Mouse (Mus musculus): ENCODE measurements at regions not wholly inside any gene's neighbourhood (a gene's known extent, or its start where the extent isn't known, plus 50 kb on each side); places are given as distances from the start of the nearest gene placed in this dataset.

DNA sequence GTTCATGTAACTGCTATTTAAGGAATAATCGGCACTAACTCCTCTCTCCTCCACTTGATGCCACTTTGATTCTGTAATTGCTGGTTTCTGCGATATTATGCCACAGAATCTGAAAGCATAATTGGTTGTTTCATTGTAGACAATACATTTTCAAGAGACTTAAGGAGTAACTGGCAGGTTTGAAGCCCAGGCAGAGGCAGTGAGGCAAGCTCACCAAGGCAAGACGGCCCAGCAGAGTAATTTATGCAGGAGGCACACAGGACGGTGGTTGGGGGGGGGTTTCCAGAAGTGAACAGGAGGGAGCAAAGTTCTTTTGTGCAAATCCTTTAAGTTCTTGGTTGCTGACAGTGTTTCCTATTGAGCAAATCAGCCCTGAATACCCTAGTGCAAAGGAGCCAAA is 249.6 kb downstream of the Drd1 start:
- DNase-seq (ENCODE audit: low read depth, low spot score): no peak

DNA sequence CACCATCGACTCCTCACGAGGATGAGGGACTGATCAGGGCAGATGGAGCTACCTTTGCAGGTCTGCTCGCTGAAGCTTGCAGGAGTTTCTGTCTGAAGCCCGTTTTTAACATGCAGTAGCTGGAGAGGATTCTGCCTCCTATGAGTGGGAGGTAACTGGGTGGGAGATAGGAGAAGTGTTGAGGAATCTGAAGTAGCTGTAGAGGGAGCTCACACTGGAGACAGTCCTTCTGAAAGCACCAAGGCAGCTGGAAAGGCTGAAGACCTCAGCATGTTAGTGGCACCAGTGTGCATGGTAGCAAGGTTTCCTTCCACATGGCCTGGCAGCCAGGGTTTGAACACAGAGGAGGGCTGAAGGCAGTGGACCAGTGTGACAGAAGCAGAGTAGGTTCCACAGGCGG is 254.5 kb downstream of the Drd1 start:
- DNase-seq (ENCODE audit: low read depth, low spot score): no peak

DNA sequence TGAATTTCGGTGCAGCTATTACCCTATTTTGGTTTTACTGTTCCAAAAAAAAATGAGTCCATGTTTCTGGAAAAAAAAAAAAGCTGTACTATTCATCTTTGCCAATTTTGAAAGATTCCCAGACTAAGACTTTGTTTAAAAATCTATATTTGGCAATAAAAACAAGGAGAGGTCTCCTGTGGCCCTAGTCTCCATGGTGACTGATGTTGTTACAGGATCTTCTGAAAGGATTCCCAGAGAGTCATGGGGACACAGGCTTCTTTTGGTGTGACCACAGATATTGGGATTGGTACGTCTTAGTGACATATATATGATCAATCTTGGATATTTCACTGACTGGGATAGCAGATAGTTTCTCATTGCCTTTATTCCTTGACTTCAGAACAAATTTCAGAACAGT is 266.7 kb downstream of the Drd1 start:
- DNase-seq (ENCODE audit: low read depth, low spot score): no peak

DNA sequence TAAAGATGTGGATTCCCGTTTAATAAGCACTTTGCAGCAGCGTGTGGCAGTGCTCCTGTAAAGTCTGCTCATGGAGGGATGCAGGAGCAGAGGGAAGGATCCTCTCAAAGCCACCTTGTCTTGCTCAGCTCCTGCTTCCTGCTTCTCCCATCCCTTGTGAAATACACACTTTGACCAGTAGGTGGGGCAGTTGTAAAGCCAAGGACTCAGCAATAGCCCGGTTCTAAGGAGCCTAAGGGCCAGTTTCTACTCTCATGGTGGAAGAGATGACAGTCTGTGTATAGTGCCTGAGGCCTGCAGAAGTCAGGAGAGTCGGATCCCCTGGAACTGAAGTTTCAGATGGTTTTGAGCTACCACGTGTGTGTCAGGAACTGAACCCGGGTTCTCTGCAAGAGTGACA is 272.0 kb downstream of the Drd1 start:
- no peak for DNase-seq (ENCODE audit: low read depth, low spot score)

DNA sequence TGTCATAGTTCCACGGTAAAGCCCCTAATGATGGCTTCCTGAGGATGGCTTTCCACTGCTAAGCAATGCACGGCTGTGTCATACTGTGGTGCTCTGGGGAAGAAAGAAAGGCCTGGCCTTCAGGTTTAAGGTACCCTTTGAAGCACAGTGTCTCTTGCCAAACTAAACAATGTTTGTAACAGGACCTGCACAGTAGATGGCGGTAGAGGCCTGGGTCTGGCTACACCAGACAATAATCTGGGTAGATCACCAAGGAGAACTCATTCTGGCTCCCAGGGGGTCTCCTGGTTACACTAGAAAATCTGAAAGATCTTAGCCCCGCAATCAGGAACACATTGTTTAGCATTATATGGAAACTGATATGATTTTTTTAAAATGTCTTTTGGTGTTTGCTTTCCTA is 276.4 kb downstream of the Drd1 start:
- DNase-seq (ENCODE audit: low read depth, low spot score): no peak

DNA sequence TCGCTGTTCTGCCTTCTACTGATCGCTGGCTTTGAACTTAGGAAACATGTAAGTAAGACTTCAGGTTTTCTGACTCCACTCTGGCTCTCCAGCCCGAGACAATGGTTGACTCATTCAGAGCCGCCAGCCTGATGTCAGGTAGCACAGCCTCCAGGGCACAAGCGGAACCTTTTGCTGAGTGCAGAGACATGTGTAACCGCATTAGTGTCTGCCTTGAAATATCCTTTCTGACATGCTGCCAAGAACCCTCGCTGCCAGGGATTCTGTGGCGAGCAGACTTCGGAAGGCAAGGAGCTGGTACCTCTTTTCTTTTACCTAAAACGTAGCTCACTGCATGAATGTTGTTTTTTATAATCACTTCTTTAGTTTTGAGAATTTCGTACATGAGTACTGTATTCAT is 279.1 kb downstream of the Drd1 start:
- DNase-seq (ENCODE audit: low read depth, low spot score): no peak

DNA sequence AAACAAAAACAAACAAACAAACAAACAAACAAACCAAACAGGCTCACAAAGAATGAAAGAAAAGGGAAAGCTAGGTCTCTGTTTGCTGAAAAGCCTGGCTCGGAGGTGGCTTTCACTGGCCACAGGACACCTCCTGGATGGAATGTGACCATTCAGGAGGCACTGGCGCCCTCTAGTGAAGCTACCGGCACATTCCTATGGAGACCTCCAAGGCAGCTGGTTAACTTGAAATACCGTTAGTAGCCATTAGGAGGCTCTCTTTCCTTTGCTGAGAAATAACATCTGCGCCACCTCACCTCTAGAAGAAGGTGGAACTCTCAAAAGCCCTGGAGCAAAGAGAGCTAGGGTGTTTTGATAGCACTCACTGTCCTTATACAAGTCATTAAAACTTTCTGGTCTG is 279.8 kb downstream of the Drd1 start:
- DNase-seq (ENCODE audit: low read depth, low spot score): peak; percentile 61

DNA sequence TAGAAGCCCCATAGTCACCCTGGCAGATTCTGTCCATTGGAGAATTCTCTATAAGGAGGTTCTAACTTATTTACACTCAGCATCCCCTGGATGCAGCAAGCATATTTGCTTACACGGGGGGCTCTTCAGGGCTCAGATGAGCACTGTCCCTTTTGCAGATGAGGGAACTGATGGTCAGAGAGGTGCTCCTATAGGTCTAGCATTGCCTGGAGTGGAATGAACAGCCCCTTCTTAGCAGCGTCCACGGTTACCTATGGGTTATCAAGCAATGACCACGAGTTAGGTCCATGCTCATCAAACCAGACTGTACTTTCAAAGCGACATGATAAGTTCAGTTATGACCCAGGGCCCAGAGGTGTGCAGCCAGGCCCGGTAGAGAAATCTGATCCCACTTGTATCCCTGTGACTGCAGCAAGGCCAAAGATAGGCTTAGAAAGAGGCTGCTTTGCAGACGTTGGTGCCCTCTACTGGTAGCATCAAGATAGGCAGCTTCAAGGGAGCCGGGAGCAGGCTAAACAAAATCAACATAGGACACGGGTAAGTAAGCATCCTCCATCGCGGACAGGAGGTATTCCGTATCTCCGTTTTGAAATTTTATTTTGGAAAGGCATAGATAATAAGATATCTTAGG is 290.8 kb downstream of the Drd1 start:
- peak; percentile 38 for DNase-seq (ENCODE audit: low read depth, low spot score)

DNA sequence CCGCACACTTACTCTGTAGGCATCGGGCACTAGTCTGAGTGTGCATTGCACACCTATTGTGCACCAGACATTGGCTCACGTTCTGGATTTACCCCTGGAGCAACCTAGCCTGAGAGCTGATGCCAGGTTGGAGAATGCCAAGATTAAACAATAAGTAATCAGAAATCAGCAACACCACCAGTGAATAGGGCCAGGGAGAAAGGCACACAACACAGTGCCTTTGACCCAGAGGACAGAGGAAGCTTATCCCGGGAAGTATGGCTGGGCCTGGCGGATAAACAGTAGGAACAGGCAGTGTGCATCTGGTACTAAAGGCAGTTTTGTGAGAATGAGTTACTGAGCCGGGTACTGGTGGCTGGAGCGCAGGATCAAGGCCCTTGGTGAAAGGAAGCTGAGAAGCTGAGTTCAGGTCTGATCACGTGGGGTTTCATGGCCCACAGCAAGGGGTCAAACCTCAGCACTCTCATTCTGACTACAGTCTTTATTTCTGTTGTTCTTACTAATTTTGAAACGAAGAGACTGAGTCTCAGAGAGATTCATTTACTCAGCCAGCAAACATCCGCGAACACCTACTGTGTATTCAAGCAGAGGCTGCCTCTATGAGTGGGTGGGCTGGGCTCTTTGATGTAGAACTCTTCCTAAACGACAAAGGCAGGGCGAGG is 284.8 kb upstream of the Msx2 start:
- DNase-seq (ENCODE audit: low read depth, low spot score): no peak

DNA sequence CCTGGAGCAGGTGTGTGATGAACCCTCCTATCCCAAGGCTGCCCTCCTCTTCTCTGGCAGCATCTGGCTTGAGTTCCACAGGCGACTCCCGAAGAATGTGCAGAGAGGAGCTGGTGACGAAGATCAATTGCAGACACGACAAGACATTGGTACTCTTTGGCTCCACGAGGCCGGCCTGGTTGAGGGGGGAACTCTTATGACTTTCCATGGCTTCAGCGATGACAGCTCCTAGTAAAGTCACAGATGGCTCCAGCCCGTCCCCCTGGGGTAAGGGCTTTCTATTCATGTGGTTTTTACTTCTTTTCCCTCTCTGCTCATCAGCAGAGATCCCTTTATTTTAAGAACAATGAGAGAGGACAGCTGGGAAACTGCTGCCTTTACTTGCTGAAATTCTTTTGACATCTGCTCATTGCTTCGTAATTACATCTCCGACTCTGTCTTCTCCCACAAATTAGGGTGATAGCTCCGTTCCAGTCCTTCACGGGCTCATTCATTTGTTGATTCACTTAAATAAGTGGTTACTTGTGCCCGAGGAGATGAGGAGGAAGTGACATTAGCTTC is 284.2 kb upstream of the Msx2 start:
- DNase-seq (ENCODE audit: low read depth, low spot score): no peak

DNA sequence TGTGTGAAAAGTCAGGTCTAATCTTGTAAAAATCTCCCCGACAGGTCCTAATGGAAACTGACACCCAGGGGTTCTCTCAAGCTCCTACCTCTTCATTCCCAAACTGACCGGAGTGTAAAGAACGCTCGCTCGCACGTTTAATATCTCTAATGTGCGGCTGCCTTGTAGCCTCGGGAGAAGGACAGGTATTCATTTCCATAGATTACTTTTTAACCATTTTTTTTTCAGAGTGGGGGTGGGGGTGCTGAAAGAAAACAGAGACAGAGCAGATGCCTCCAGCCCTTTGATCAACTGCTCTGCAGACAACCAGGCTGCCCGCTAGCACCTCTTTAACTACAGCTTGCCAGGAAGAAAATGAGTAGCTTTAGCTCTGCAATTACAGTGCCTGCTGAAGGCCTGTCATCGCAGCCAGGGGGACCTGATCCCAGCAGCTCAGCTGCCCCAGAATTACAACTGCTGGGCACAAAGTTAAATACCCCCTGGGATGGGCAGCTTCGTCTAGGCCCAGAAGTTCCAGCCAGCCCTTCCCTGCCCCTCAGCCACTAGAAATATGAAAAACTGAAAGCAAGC is 282.3 kb upstream of the Msx2 start:
- no peak for DNase-seq (ENCODE audit: low read depth, low spot score)

DNA sequence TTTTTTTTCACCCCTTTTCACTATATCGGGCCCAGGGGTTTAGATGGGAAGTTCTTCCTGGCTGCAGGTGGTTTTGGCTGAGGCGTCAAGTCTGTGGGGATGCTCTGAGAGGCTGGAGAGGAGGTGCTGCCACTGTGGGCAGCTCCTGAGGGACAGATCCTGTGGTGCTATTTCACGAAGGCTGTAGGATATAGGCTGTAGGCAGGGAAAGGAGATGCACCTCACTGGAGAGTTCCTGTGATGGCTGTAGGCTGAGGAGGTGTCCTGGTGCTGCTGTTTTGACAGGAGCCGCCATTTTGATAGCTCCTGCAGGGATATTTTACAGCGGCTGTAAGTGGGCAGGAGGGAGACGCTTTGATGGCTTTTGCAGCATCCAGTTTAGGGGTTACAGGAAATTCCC is 280.2 kb upstream of the Msx2 start:
- DNase-seq (ENCODE audit: low read depth, low spot score): no peak

DNA sequence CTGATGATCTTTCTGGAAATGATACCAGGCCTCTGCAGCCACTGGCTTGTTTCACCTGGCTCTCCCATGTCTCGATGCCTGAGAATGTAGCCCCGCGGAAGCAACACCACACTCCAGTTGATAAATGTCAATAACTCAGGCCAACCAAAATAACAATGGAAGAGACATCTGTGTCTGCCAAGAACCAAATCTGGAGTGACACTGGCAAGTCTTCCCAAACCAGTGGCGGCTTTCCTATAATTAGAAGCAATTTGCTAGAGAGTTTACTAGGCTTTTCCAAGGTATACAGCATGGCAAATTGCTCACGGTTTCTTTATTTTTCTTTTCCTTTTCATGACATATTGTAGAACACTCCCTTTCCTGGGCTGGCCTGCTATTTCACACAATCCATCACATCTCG is 268.1 kb upstream of the Msx2 start:
- no peak for DNase-seq (ENCODE audit: low read depth, low spot score)

DNA sequence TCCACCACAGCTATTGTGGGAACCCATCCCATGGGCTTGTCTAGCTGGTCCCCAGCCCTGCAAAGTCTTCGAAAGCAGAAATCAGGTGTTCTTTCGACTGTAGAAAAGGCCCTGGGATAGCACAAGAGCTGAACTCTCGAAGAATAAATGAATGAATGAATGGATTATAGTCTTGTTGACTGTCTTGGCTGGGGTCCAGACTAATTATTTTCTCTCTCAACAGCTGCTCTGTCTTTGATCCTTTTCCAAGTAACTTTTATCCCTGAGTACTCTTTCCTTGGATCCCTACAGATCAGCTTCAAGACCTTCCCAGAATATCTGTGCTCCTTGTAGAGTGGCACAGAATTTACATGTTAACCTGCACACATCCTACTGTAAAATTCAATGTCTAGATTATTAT is 266.3 kb upstream of the Msx2 start:
- DNase-seq (ENCODE audit: low read depth, low spot score): no peak

DNA sequence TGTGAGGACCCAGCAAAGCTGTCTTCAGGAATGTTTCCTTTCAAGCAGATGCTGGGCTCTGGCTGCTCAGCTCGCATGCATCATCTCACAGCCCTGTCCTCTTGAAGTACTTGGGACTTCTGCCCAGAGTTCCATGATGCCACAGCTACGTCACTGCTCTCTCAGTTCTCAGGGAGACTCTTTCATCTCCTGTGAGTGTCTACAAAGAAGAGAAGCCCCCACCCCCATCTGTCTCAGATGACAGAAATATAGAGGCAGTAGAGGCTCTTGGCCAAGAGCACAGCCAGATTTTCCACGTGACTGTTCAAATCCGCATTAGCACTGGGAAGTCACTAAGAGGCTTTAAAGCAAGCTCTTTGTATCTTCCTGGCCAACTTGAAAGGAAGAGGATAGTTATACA is 262.1 kb upstream of the Msx2 start:
- DNase-seq (ENCODE audit: low read depth, low spot score): no peak

DNA sequence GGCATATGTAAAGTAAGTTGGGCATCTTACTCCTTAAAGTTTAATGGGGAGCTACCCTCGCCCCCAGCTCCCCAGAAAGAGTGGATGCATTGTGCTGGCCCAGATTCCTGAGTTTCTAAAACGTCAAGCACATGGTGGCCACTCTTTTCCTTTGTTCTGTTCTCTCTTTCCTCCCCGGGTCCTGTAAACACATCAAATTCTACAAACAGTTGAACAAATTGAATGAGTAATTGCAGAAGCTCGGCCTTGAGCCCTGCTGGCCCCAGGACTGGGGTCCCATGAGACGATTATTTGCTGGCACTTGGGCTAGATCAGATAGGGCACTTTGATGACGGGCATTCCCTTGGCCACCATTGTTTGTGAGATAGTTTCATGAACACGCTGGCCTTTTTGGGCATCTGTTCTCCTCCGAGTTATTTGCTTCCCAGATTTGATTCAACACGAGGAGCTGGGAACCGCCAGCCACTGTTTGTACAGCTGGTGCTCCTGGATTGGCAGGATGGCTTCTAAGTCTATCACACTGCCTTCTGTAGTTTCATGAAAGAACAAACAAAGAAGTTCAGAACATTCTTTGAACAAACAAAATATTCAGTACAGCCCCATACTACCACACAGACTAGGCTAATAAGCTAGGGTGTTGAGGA is 257.5 kb upstream of the Msx2 start:
- no peak for DNase-seq (ENCODE audit: low read depth, low spot score)

DNA sequence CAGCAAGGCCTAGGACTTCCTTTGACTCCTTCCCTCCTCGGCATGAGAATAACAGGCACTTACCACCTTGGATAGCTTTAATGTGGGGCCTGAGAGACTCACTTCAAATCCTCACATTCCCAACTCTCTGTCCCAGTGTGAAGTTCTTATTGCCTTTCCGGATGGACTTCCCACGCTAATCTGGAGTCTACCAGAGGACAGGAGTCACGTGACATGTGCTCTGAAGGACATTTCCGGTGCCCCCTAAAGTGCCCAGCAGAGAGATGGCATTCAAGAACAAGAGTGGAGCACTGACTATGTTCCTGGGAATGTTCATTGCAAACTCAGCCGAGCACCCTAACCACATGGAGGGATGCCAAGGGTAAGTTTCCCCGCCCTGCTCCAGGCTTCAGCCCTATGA is 257.0 kb upstream of the Msx2 start:
- DNase-seq (ENCODE audit: low read depth, low spot score): no peak

DNA sequence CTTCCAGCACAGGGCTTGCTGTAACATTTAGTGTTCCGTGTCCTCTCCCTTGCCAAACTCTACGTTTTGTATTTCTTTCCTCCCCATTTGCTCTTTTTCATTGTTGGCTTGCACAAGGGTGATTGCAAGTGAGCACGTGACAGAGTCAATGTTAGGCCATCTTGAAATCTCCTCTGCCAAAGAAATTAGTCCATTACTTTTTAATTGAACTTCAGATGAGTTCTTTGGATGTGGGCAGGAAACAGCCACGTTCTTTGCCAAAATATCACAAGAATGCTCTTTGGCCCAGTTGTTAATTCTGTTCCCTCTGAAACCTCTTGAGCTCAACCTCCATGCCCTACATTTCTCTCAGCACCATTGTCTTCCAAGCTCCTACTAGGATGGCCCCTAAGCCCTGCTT is 253.2 kb upstream of the Msx2 start:
- DNase-seq (ENCODE audit: low read depth, low spot score): no peak

DNA sequence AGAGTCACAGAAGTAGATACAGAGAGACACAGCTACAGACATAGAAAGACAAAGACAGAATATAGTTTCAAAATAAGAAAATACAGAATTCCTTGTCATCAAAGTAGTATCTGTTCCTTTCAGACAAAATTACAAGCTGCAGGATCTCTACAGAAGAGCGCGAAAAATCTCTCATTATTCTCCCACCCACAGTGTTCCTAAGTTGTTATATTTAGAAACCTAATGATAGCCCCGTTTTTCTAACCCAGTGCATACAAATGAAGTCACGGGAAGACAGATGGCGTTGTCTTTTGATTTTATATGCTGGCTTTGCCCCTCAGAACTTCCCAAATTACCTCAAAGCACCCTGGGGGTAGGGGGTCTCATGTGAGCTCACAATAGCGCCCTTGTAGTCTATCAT is 250.0 kb upstream of the Msx2 start:
- no peak for DNase-seq (ENCODE audit: low read depth, low spot score)

DNA sequence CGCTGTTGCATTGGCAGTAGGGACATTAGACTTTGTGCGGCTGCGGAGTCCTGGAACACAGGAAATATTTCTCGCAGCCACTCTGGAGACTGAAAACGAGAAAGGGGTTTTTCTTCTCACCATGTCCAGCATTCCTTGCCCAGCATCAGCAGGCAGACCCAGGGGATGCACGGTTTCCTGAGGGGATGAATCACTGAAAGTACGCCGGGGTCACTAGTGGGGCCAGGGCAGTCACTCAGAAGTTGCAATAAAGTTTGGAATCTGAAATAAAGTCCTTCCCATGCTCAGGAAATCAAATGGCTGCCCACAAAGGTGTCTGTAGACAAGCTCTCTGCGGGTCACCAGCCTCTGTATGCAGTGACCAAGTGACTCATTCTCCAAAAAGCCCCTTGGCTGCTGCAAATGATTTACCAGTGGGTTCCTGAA is 248.2 kb upstream of the Msx2 start:
- no peak for DNase-seq (ENCODE audit: low read depth, low spot score)

DNA sequence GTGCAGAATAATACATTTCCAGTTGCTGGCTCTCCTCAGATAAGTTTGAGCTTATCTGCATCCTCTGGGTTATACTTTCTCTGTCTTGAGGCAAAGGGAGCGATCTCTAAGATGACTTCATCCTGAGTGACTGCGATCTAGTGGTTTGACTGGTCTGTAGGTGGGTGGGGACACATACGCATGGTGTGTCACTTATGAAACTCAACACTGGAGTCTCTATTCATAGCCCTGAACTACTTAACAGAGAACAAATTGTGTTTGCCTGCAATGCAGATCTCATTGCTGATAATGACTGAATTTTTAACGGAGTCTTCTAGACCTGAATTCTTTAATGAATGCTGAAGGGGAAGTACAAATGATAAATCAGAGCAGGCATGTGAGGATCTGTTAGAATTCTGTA is 244.7 kb upstream of the Msx2 start:
- DNase-seq (ENCODE audit: low read depth, low spot score): no peak

DNA sequence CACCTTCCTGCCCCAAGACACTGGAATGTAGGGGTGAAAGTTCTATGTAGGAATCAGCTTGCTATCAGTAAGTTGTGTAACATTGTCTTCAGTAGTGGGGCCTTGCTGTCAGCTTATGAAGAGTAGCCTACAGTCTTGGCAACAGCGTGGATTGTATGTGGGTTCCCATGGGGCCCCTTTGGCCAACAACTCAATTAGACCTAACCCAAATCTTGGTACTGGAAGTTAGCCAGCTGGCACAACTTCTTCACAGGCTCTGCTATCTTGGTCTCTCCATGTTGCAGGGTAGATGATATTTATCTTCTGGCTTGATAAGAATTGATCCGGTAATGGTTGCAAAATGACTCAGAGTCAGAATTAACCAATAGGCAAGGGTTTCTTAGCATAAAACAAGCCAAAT is 244.2 kb upstream of the Msx2 start:
- DNase-seq (ENCODE audit: low read depth, low spot score): no peak

DNA sequence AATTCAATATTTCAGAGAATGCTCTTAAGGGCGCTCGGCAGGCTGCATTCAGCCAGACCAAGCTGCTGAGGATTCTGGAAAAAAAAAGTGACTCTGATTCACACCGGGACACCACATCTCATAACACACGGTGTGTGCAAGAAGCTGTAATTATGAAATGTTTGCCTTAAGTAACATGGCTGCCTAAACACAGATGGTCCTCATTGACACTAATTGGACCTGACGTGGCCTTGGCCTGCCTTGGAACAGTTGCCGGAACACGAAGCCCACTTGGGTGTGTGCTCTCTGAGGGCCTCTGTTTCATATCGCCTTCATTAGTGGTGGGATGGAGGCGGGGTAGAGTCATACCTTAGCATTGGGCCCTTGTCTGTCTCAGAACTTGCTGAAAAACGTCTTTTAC is 236.2 kb upstream of the Msx2 start:
- DNase-seq (ENCODE audit: low read depth, low spot score): no peak

Measured in WW6 (cell line).